Mouse (Mus musculus) frontal cortex, postnatal 36 days (tissue): ENCODE results near the gene Ccdc63.
"Not testable (repeated sequence)": the region's sequence is repeated elsewhere in the genome, so short reads cannot be mapped to it uniquely, and the experiment has no call there.

Source experiments
- DNase-seq, 2 experiments: peaks; one replicate each; pipeline ENCODE4 v3.0.0; 2022; ENCODE audit warnings: low spot score in 2 of 2

Gene Ccdc63

DNA sequence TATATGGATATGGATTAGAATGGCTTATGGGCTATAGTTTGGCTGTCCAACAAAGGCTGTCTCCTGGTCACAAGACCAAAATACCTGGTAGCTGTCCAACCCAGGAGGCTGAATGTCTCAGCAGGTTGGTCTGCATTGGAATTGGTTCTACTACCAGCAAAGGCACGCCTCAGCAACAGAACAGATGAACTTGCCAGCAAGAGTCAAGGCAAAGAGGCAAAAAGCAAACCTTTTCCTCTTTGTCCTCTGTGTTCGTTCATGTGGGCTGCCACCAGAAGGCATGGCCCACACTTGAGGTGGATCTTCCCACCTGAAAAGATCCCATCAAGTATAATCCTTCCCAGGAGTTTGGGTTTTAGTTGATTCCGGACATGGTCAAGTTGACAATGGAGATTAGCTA lies at the start of gene Ccdc63:
TSS of gene Ccdc63 (minus strand) at position 101 of the 400 bp plus-strand sequence.
- DNase-seq = no peak

DNA sequence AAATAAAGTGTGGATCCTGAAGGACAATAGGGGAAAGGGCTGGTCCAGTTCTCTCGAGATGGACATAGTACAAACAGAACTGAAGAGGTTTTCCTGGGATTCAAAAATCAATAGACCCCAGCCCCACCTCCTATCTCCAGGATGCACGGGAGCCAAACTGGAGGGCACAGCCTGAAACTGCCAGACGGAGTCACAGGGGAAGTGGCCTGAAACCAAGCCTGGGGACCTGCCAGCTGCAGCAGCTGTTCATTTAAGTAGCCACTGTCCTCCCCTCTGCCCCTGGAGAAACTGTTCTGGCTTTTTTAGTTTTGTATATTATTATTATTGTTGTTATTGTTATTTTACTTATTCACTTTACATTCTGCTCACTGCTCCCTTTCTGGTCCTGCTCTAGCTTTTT lies 48.5 kb upstream of the Ccdc63 start:
- no peak for DNase-seq

GRCm38 (mm10) chr5:122184858-122185257 lies 44.2 kb upstream of the Ccdc63 start:
- not testable (repeated sequence) for DNase-seq

- no peak for DNase-seq
These were observed 43.7 kb upstream of the Ccdc63 start for GRCm38 (mm10) chr5:122184283-122184806.

DNA sequence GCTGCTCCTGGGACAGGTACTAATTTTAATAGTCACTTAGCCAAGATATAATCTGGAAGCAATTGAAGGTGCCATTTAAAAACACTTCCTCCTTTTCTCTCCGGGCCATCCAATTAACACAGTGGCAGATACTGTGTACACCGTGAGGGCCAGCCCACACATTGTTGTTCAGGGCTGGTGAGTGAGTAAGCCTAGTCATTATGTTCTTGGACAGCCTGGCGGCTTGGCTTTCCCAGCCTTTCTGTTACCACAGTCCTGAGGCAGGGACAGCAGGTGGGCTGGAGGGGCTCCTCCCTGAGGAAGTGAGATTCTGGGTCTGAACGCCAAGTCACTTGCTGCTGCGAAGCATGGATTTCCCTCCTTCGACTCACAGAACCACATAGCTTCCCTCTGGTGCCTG lies 39.0 kb upstream of the Ccdc63 start:
- DNase-seq = no peak

DNA sequence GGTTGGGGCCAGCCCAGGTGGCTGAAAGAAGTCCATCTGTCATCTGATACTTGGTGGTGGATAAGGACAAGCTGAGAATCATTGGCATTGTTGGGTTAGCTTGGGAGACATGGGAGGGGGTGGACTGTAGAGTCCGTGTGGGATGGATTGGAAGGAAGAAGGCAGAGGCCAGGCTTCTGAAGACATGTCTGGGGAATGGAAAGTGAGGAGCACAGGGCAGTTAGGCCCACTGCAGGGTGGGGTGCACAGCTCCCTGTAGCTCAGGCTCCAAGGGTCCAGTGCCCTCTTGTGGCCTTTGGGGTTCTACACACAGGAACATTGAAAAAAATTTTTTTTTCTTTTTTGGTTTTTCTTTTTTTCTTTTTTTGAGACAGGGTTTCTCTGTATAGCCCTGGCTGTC lies 35.8 kb upstream of the Ccdc63 start:
- no peak for DNase-seq

- DNase-seq = no peak
These were observed 35.3 kb upstream of the Ccdc63 start for GRCm38 (mm10) chr5:122175961-122176360.

- no peak for DNase-seq
These were observed 34.8 kb upstream of the Ccdc63 start for GRCm38 (mm10) chr5:122175402-122175801.

GRCm38 (mm10) chr5:122171058-122171457 lies 30.4 kb upstream of the Ccdc63 start:
- DNase-seq = no peak

- no peak for DNase-seq
These were observed 27.9 kb upstream of the Ccdc63 start for GRCm38 (mm10) chr5:122168344-122169069.

DNA sequence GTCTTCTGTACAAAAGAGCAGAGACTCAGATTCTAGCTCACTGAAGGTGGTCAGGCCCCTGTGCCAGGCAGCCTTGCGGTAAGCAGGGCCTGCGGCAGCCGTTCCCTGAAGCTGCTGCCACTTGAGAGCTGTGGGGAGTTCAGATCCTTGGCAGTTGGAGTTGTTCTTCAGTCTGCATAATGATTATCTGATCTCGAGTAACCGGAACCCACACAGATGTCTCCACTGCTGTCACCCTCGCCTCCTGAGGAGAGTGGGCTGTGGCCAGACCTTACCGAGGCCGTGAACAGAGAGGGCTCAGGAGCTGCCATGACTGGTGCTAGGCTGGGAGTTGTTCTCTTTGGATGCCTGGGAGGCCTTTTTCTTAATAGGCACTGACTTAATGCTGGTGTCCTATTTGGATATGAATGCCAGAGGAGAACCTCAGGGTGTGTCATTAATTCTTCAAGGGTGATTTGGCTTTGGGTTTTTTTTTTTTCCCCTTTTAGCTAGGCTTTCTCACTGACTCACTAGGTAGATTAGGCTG lies 26.1 kb upstream of the Ccdc63 start:
- no peak for DNase-seq

- DNase-seq = peak; percentile 66 to 81
These were observed 24.8 kb upstream of the Ccdc63 start for GRCm38 (mm10) chr5:122165233-122165915.

DNA sequence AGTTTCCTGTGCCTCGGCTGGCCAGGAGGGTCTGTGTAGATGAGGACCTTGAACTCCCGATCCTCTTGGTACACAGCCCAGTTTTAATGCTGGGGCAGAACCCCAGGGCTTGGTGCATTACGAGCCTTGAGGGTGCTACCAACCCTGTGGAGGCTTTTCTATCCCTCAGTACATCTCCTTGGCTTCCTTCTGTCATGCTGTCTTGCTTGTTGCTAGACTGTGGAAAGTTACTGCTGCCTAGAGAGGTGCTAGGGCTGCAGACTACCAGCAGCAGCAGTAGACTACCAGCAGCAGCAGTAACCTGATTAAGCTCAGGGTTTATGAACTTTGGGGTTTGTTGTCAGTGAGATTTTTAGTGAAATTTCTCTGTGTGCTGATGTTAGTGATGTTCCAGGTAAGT lies 23.4 kb upstream of the Ccdc63 start:
- no peak for DNase-seq

- no peak for DNase-seq
These were observed 22.6 kb upstream of the Ccdc63 start for GRCm38 (mm10) chr5:122163194-122163593.

DNA sequence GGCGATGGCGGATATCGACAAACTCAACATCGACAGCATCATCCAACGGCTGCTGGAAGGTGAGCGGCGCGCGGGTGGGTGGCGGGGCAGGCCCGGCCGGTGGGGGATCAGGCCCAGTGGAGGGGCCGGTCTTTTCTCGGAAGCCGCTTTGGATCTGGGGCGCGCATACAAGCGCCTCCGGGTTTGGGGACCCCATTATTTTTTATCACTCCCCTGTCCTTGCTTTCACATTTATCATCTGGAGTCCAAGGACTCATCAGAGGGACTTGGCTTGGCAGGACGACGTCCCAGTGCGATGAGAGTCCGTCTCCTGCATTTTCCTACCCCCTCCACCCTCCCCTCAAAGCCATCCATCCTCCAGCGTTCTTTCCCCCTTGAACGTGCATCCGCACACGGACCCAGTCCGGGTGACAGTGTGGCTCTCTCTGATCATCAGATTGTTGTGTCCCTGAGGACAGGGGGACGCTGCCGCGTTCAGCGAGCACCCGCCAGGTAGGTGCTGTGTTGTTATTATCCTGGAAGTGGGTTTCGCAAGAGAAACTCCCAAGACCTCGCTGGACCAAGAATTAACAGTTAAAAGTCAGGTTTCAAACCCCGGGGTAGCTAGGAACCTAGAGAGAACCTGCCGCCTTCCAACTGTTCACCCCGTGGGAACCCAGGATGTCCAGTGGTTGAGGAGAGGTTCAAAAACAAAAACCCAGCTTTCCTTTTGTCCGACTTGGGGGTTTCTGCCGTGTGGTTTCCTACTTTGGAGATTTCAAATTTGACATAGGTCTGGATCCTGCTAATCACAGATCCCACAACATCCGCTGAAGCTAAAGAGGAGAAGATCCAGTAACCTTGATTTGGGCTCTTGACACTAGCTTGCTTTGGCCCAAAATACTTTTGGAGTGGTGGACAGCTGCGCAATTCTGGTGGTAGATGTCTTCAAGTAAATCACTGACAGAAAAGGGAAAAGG lies 18.2 kb upstream of the Ccdc63 start:
- no peak for DNase-seq

- peak; percentile 85 to 88 for DNase-seq
These were observed 17.3 kb upstream of the Ccdc63 start, which contains the start of gene Ppp1cc for GRCm38 (mm10) chr5:122157827-122158381. Gene Ppp1cc (plus strand): TSS chr5:122158278.

DNA sequence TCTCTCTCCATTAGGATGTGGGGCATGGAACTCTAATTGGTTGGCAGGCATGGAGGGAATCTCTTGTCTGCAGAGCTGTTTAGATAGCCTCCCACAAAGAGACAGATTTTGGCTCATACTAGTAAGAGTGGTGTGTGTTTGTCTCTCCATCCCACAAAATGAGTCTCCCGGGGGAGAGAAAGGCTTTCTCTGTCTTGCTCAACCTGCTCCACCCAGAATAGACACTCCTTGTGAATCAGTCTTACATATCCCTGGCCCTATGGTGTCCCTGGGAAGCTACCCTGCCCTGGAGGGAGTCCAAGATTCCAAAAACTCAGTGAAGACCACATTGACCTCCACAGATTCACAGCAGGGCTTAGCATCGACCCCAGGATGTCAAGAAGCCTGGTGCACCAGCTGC lies 15.9 kb upstream of the Ccdc63 start:
- DNase-seq = no peak

GRCm38 (mm10) chr5:122155613-122156012 lies 15.0 kb upstream of the Ccdc63 start:
- no peak for DNase-seq

- DNase-seq = no peak
These were observed 14.2 kb upstream of the Ccdc63 start for GRCm38 (mm10) chr5:122154782-122155181.

DNA sequence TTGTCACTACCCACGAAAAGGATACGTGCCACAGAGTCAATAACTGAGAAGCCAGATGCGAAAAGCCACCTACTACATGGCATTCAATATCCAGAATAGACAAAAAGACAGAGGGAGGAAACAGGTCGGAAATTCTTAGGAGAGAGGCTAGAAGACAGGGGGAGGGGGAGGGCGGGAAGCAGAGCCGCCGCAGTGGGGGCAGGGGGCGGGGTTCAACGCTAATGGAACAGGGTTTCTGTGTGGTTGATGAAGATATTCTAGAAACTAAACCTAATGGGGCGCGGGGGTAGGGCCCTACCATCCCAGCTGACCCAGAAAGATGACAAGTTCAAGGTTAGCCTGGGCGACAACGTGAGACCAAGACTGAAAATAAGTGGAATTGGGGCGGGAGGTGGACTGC lies 13.4 kb upstream of the Ccdc63 start:
- no peak for DNase-seq

GRCm38 (mm10) chr5:122152508-122152907 lies 11.9 kb upstream of the Ccdc63 start:
- not testable (repeated sequence) for DNase-seq
